Mouse (Mus musculus): ENCODE measurements at regions not wholly inside any gene's neighbourhood (a gene's known extent, or its start where the extent isn't known, plus 50 kb on each side); places are given as distances from the start of the nearest gene placed in this dataset.

- no peak for DNase-seq (ENCODE audit: low spot score in 2 of 2)
These were observed 876.8 kb upstream of the Igfbp7 start for GRCm38 (mm10) chr5:78284456-78285199.

GRCm38 (mm10) chr5:78251491-78251890 is 843.6 kb upstream of the Igfbp7 start:
- DNase-seq (ENCODE audit: low spot score in 2 of 2): peak; percentile 34 to 55

- no peak for DNase-seq (ENCODE audit: low spot score in 2 of 2)
These were observed 805.9 kb upstream of the Igfbp7 start for GRCm38 (mm10) chr5:78213696-78214095.
